Mouse (Mus musculus): Measurements from ENCODE around the gene Exoc7.
A peak's percentile ranks its signal among the peaks of the same experiment; 100 is the strongest.

The Exoc7 gene

DNA sequence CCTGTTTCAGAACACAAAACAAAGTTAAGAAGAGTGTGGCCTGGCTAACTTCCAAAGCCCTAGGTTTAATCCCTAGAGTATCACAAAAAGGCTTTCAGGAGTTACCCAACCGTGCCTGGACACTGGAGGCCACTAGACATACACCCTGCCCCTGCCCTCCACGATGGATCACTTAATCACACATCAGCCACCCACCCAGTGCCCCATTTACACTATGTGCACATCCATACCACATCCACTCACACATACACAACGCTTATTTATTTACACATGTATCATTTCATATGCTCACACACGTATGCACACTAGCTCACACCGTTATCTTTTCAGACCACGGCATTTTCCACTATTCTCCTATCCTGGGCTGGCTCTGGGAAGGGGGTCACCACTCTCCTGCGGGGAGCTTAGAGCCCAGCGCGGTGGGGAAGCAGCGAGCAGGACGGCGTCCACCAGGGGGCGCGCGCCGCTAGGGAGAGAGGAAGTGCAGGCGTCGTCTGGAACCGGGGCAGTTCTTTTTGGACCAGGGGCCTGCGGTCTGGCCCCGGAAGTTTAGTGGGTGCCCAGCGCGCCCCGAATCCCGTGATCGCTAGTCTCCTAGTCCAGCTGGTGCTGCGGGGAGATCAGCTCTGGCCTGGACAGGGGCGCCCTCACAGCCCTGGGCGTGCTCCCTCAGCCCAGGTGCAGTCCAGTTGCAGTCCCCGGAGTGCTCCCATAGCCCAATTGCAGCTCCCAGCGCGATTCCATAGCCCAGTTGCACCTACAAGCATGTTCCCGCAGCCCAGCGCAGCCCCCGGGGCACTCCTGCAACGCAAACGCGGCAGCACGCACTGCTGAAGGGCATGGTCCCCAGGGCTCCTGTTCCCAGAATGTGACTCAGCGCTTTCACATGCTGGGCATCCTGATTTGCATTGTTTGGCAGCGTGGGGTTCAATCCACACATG is 12.0 kb upstream of the Exoc7 start:
- DNase-seq (ENCODE audit: low read depth, low spot score) = no peak

DNA sequence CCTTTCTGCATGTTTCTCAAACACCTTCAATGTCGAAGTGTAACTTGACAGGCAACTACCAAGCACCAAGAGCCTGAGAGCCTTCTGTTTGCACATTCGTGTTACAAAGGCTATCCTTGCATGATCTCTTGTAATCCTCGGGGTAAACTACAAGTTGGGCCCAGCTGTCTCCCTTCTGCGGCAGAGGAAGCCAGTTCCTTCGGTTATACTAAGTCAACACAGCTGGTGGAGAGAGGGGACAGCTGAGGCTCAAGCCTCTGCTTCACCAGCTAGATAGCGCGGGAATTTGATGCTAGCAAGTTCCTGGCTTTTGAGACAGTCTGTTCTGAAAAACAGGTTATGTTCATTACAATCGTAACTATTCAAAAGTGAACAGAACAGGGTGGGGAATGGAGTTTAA is 5.3 kb upstream of the Exoc7 start:
- no peak for DNase-seq (ENCODE audit: low read depth, low spot score)

DNA sequence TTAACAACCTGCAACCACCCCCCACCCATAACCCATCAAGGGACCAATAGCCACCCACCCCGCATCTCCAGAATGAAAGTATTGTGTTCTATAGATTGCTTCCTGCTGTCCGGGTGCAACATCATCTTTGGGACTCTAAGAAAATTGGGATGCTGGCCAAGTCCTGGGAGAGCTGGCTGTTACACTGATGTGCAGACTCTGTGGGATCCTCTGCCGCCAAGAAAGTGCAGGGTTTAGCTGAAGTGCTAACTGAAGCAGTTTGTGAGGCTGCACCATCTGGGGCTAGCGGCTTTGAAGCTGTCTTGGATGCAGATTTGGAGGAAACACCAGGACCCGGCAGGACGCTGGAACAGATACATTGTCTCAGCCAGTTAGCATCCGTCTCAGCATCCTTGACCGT is 4.1 kb upstream of the Exoc7 start:
- DNase-seq (ENCODE audit: low read depth, low spot score) = no peak

DNA sequence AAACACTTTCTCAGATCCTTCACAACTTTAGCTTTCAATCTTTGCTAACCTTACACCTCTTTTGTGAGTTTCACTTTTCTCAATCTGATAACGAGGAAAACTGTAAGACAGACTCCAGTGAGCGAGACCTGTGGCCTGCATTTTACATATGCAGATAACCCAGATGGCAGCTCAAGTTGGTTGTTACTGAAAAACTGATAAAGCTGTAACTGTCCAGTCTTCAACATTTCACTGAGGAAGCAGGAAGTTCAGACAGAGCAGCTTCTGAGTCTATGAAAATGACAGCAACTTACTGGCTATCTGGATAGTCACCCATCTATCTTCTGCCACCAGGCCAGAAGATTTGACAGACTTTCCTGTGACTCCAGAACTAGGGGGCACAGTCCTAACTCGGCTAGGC is 2.6 kb upstream of the Exoc7 start:
- no peak for DNase-seq (ENCODE audit: low read depth, low spot score)

DNA sequence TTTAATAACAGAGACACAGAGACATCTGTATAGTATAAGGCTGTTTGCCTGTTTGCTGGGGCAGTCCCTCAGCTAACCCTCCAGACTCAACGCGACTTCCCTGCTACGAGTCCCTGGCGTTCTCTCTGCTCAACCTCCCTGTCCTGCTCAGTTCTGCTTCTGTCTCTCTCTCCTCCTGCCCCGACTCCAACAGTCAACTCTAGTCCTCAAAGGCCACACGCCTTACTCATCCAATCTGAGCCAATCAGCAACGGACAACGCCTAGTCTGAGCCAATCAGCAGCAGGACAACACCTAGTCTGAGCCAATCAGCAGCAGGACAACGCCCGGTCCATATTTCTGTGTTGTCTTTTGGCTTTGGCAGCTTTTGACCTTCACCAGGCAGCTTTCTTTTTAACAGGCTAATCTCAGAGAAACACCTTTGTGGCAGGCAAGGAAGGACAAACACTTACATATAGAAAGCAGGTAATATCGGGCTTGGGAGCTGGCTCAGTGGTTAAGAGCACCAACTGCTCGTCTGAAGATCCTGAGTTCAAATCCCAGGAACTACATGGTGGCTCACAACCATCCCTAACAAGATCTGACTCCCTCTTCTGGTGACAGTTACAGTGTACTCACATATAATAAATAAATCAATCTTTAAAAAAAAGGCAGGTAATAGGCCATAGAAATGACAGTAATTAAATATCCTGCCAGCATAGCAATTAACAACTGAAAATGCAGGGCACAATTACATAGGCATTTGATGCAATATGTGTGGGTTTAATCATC is 914 bp upstream of the Exoc7 start:
- no peak for DNase-seq (ENCODE audit: low read depth, low spot score)

DNA sequence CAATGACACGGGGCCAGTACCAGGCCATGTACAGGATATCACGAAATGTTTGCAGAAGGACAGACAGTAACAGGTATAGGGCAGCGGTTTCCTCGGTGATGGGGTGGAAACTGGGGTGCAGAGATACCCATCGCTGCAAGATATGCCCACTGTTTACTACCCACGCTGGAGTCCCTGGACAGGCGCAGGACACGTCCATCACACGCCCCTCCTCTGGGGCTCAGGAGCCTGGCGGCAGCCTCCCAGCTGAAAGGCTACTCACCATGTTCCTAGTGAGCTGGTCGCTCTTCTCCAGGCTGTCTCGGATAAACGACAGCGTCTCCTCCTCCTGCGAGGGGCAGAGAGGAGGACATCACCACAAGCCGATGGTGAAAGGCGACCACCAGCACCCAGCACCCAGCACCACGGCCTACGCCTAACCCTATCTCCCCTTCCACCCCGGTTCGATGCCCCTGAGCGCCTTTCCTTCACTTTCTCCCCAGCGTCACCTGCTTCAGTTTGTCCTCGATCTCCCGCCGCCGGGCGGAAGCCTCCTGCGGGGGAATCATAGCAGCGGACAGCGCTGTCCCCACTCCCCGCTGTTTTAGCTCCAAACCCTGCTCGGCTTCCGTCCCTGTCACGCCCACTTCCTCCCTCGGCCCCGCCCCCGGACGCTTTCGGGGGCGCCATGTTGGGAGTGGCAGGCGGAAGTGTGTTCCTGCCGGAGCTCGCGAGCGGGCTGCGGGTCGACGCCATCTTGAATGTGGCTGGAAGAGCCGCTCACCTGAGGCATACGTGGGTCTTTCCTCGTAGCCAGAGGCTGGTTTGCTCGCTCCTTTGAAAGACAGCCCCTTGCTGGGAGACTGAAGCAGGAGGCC is 679 bp downstream of the Exoc7 start:
- peak; percentile 87 for DNase-seq (ENCODE audit: low read depth, low spot score)

DNA sequence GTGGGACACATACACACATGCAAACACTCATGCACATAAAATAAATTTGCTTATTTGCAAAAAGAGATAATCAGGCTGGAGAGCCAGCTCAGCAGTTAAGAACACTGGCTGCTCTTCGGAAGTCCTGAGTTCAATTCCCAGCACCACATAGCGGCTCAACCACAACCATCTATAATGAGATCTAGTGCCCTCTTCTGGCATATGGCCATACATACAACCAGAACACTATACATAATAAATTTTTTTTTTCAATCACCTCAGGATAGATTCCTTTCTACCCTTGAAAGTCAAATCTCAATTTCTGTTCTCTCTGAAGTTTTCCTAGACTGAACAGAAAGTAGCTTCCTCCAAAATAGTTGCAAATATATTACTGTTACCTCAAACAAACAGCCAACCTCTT is 1.6 kb downstream of the Exoc7 start:
- DNase-seq (ENCODE audit: low read depth, low spot score) = no peak

DNA sequence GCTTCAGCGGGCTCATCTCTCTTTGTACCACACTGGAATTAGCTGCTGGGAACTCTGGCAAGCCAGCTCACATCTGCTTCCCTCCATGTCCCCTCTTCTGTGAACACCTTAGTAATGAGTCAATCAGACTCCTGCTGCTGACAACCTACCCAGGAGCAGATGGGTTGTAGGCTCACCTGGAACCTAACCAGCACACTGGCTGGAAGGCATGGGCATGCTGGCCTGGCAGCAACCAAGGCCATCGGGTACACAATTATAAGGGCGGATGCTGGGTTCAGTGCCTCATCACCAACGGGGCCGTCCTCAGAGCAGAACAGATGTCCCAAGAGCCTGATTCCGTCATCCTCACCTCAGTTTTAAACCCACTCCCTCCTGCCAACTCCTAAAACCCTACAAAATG is 8.4 kb downstream of the Exoc7 start:
- no peak for DNase-seq (ENCODE audit: low read depth, low spot score)

DNA sequence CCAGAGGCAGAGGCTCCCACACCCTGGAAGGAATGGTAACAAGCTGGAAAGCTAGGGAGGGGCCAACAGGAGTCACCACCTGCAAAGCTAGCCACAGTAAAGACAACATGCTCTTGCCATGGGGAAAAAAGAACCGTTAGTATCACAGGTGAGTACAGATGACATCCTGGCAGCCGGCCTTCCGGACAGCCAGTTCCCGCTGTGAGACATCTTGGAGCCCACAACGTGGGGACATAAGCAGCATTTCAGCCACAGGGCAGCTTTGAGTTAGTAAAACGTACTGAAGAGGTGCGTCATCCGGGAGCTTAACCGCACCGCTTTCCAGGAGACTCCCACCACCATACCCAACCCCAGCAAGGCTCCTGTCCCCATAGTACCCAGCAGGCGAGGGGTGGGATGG is 8.8 kb downstream of the Exoc7 start:
- no peak for DNase-seq (ENCODE audit: low read depth, low spot score)

DNA sequence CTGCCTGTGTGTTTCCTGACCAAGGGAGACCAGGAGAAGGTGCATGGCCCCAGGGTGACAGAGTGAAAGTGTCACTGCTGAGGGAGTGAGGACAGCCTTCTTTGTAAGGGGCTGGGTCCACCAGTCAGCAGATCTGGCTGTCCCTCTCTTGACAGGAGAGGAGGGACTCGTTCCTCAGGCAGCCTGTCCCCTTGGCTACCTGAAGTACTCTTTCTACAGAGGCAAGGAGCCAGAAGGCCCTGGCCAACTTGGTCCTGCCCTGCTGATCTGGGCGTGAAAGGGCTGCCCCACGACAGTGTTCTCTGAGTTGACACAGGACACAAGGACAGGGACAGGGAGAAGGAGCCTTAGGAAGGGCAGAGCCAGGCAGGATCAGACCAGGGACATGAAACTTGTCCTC is 10.0 kb downstream of the Exoc7 start:
- no peak for DNase-seq (ENCODE audit: low read depth, low spot score)

DNA sequence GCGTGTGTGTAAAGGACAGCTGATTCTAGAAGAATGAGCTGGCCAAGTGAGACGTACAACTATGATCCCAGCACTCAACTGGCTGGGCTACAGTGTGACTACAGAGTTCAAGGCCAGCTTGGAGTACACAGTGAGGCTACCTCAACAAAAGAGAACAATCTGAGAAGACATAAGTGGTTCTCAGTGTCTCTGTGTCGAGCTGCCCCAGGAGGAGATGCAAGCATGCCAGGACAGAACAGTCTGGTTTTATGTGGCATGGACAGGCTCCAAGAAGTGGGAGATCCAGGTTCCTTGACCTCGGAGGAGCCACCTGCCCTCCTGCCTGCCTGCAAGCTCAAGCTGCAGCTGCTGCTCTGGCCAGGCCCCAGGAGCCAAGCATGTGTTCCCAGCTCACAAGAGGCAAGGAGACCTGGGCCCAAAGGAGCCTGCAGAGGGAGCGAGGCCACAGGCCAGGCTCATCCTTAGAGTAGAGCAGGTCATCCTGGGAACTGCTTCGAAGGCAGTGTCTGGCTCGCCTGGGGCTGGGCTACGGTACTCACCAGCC is 10.8 kb downstream of the Exoc7 start:
- DNase-seq (ENCODE audit: low read depth, low spot score) = no peak

DNA sequence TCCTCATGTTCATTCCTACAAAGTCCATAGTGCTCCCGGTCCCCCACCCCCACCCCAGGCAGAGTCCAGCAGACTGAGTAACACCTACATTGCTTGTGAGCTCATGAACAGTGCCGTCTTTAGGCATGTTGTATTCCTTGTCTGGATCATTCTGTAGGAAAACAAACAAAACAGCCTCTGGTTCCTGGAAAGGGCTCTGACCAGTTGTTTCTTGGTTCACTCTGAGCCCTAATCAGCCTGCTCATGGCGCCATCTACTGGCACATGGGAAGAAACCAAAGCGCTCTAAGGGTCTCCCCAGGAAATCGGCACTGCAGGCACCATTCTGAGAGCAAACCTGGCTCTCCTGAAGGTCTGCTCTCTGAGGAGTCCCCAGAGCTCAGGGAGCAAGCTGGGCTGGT is 12.7 kb downstream of the Exoc7 start:
- no peak for DNase-seq (ENCODE audit: low read depth, low spot score)

DNA sequence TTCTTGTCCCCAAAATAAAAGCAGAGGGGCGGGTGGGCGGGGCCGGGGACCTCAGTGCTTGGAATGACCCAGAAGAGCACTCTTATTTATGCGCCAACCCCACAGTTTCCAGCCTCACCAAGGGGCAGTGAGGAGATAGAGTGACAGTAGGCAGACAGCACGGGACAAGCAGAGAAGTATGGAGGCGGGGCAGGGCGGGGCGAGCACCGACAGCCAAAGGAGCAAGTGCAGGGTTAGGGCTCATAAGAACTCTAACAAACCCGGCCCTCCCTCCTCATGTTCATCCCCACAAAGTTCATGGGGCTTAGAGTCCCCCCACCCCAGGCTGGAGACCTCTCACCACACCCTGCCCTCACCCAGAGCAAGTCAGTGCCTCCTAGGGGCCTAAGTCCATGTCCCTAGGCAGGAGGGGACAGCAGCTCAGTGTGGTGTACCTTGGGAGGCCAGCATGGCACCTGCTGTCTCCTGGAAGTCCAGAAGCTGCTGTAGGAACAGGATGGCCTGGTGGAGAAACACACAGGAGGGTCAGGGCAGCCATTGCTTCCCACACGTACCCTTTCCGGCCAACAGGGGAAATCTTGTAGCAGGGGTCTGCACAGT is 13.4 kb downstream of the Exoc7 start:
- DNase-seq (ENCODE audit: low read depth, low spot score) = no peak

DNA sequence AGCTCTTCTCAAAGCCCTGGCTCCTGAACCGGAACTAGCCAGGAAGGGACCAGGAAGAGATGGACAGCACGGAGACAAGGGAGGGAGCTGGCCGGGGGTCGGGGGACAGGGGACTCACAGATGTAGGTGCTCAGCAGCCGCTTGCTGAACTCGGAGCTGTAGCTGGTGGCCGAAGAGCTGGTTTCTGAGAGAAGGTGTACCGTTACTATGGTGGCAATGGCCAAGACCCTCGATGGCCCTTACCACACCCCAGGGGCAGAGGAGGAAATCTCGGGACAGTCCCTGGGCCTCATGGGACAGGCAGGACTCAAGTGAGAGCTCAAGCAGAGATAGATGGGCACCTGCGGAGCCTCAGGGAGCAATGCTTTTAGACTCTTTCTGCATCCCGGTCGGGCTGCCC is 14.6 kb downstream of the Exoc7 start:
- DNase-seq (ENCODE audit: low read depth, low spot score) = no peak

DNA sequence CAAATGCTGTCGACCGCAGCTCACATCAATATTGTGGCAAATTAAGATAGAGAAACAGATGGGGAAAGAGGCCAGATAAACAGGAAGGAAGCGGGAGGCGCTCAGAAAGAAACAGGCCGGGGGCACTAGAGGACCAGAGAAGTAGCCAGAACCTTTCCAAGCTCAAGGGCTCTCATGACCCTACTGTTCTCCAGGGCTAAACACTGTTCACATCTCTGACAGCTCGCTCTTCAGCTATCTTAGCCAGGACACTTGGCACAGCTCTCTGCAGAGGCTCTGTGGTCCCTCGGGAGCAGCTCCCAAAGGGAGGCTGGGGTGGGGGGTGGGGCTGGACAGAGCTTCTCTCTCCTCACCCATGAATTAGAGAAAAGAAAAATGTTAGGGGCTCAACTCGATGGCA is 16.5 kb downstream of the Exoc7 start:
- no peak for DNase-seq (ENCODE audit: low read depth, low spot score)

DNA sequence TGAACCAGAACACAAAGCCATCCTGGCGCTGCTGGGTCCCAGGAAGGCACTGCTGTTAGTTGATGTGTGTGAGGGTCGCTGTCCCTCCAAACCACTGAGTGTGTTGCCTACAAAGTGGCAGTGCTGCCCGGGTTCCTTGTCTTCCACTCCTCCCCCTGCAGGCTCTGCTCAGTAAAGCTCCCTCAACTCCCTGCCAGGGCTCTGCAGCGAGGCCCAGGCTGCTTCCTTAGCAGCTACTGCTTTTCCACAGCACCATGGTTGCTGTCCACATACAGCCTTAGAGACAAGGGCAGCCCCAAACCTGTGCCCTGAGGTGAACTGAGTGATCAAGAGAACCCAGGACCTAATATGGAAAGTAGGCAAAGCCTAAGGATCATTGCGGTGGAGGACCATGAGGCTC is 19.7 kb downstream of the Exoc7 start:
- DNase-seq (ENCODE audit: low read depth, low spot score) = no peak

DNA sequence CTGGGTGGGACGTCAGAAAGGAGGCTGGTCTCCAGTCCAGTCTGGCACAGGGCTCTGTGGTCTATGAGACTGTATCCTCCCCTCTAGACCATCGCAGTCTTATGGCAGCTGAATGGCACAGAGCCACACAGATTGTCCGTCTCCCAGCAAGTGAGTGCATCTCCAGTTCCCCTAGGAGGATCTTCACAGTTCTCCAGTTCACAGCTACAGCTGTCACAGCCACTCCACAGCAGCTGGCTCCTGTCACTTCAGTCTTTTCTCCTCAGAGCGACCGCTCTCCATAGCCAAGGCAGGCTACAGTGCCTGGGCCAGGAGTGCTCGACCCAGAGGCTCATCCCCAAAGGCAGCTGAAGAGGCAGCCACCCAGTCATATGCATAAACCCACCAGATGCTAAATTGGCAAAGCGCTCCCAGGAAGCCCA is 21.3 kb downstream of the Exoc7 start:
- no peak for DNase-seq (ENCODE audit: low read depth, low spot score)

DNA sequence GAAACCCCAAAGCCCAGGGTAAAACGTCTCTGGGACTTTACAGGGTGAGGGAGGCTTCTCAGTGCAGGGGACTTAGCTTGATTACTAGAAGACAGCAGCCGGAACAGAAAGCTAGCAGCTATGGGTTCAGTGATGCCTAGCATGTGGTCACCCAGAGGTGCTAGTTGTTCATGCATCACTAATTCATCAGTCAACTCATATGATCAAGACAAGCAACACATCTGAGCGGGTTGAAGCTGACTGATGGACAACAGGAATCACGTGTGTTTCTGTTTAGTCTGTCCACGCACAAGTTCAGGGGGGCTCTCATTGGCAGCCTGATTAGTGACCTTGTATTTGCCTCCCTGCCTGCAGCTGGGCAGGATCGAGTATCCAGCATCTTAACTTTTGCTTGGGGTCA is 23.1 kb downstream of the Exoc7 start:
- no peak for DNase-seq (ENCODE audit: low read depth, low spot score)

DNA sequence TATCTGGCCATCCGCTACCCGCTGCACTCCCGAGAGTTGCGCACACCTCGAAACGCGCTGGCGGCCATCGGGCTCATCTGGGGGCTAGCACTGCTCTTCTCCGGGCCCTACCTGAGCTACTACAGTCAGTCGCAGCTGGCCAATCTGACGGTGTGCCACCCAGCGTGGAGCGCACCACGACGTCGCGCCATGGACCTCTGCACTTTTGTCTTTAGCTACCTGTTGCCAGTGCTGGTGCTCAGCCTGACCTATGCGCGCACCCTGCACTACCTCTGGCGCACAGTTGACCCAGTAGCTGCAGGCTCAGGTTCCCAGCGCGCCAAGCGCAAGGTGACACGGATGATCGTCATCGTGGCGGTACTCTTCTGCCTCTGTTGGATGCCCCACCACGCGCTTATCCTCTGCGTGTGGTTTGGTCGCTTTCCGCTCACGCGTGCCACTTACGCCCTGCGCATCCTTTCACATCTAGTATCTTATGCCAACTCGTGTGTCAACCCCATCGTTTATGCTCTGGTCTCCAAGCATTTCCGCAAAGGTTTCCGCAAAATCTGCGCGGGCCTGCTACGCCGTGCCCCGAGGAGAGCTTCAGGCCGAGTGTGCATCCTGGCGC is 24.0 kb downstream of the Exoc7 start:
- no peak for DNase-seq (ENCODE audit: low read depth, low spot score)

DNA sequence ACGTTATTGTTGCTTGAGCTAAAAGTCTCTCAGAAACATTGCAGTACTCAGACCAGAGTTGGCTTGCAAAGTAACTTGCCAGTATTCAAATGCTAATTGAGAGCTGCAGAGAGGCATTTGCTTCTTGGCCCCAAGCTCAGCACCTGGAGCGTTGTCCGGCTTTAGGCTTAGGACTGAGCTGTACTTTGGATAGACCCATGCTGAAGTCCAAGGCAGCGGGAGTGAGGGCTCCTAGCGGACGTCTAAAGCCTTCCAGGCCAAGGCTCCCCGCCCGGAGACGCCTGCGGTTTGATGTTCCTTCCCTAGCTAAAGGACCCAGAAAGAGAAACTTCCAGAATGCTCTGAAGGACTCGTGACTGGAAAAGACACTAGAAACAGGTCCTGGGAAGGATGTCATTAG is 24.9 kb downstream of the Exoc7 start:
- no peak for DNase-seq (ENCODE audit: low read depth, low spot score)

DNA sequence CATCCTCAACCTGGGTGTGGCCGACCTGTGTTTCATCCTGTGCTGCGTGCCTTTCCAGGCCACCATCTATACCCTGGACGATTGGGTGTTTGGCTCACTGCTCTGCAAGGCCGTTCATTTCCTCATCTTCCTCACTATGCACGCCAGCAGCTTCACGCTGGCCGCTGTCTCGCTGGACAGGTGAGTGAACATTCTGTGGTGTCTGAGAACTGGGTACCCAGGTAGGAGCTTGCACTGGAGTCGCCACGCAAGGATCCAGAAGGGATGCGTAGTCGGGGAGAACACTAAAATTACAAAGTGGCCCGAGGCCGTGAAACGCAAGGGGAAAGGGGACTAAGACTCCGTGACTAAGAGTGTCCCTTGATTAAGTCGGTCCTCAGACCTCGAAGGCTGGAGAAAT is 25.4 kb downstream of the Exoc7 start:
- DNase-seq (ENCODE audit: low read depth, low spot score) = no peak

Data from telencephalon, adult 2 months (tissue).